Mouse (Mus musculus) heart, embryonic 13.5 days (tissue): ENCODE results near the gene Mst1. TPM values are rescaled to one million over a fixed set of nuclear protein-coding genes. Genes with fewer than 3 reads are reported as not detected.

ENCODE experiments used
- ATAC-seq: fragments of 200-750 bp; cut with Nextera tagmentation; 2 replicates; pipeline ENCODE4 v1.8.0; 2017; ENCODE audit warnings: moderate TSS enrichment; ENCODE audit not compliant: insufficient number of reproducible peaks, low FRiP score, low TSS enrichment; ENCODE audit errors: extremely low read depth
- H3K27ac ChIP-seq: fragments of 300-500 bp; sonication (generic); replicated peaks from 2 replicates; pipeline ENCODE4 v1.5.1; 2015; ENCODE audit warnings: moderate library complexity, mild to moderate bottlenecking, inconsistent platforms
- H3K27me3 ChIP-seq: fragments of 300-500 bp; sonication (generic); replicated peaks from 2 replicates; pipeline ENCODE4 v1.6.1; 2015; ENCODE audit warnings: mild to moderate bottlenecking, inconsistent platforms
- H3K36me3 ChIP-seq: fragments of 300-500 bp; sonication (generic); 2 replicates; pipeline ENCODE4 v1.6.1; 2015; ENCODE audit warnings: mild to moderate bottlenecking, inconsistent platforms
- H3K4me1 ChIP-seq: fragments of 300-500 bp; sonication (generic); 2 replicates; pipeline ENCODE4 v1.6.1; 2015; ENCODE audit warnings: inconsistent platforms
- H3K4me2 ChIP-seq: fragments of 300-500 bp; sonication (generic); 2 replicates; pipeline ENCODE4 v1.6.1; 2015; ENCODE audit warnings: inconsistent platforms, mild to moderate bottlenecking, moderate library complexity
- H3K4me3 ChIP-seq: fragments of 300-500 bp; sonication (generic); 2 replicates; pipeline ENCODE4 v1.5.1; 2015; ENCODE audit warnings: moderate library complexity, mild to moderate bottlenecking, inconsistent platforms
- H3K9ac ChIP-seq: fragments of 300-500 bp; sonication (generic); 2 replicates; pipeline ENCODE4 v1.6.1; 2015; ENCODE audit warnings: inconsistent platforms, mild to moderate bottlenecking, moderate library complexity
- H3K9me3 ChIP-seq: fragments of 300-500 bp; sonication (generic); 2 replicates; pipeline ENCODE4 v1.6.1; 2016; ENCODE audit warnings: inconsistent platforms
- WGBS: fragments of 180-500 bp; shearing (Covaris S2); methylation state at CpG from one replicate; pipeline ENCODE4 v1.1.7; 2015; ENCODE audit warnings: mixed read lengths; 5-methylcytosine and 5-hydroxymethylcytosine counted together
- polyA plus RNA-seq: library from polyadenylated mRNA; unstranded; fragments of >200 nt; fragmentation: Nextera tagmentation; extraction: Ambion mirVana; gene quantifications from 2 replicates; pipeline ENCODE4 v1.2.1, GENCODE M21; 2015

Mst1 gene
- polyA plus RNA-seq, result 0.20 and 0.59 TPM in 2 replicates

- peaks cover 46% of the 10 kb centered on the region for H3K4me1 ChIP-seq
- no peak for ATAC-seq
- peaks cover 45% of the 10 kb centered on the region for H3K27me3 ChIP-seq
- H3K9ac ChIP-seq, result peak within 1 kb of the TSS; percentile 98
- 69% methylated on average over 5 of the region's 5 CpGs for WGBS
- H3K4me2 ChIP-seq, result peak within 1 kb of the TSS; percentile 90
- H3K4me3 ChIP-seq, result peak within 1 kb of the TSS; percentile 95
- H3K9me3 ChIP-seq, result no peaks in the 10 kb centered on the region
- peaks cover 22% of the 10 kb centered on the region for H3K36me3 ChIP-seq
- H3K27ac ChIP-seq, result peak within 1 kb of the TSS; percentile 74
Measured at GRCm38 (mm10) chr9:108080168-108080567, at the start of gene Mst1. Mst1 (plus strand) TSS chr9:108080436.

- H3K27me3 ChIP-seq, result no peaks in the 10 kb centered on the region
- peaks cover 4% of the 10 kb centered on the region; the same call in 1 of the 2 replicates for H3K9me3 ChIP-seq
- 86% methylated on average over 5 of the region's 5 CpGs for WGBS
- H3K4me2 ChIP-seq, result no peak overlapping the region
- no peak overlapping the region for H3K4me3 ChIP-seq
- no peak for ATAC-seq
- H3K27ac ChIP-seq, result no peak overlapping the region
- no peaks in the 10 kb centered on the region for H3K4me1 ChIP-seq
- H3K9ac ChIP-seq, result no peak overlapping the region
- peaks cover 63% of the 10 kb centered on the region for H3K36me3 ChIP-seq
Measured at GRCm38 (mm10) chr9:108032126-108032525, 48.1 kb upstream of the Mst1 start.

- no peak for ATAC-seq
- H3K27ac ChIP-seq, result no peak overlapping the region
- 96% methylated on average over 2 of the region's 2 CpGs for WGBS
- H3K36me3 ChIP-seq, result peaks cover 71% of the 10 kb centered on the region
- H3K4me1 ChIP-seq, result no peaks in the 10 kb centered on the region
- no peak overlapping the region for H3K4me3 ChIP-seq
- H3K4me2 ChIP-seq, result no peak overlapping the region
- no peaks in the 10 kb centered on the region for H3K9me3 ChIP-seq
- H3K9ac ChIP-seq, result no peak overlapping the region
- H3K27me3 ChIP-seq, result no peaks in the 10 kb centered on the region
Measured at GRCm38 (mm10) chr9:108035331-108036156, 44.7 kb upstream of the Mst1 start.

- Histone ChIP-seq H3K9ac (no peak overlapping the region), H3K9me3 (no peaks in the 10 kb centered on the region), H3K27me3 (no peaks in the 10 kb centered on the region), H3K4me1 (peaks cover 24% of the 10 kb centered on the region), H3K27ac (no peak overlapping the region), H3K4me3 (no peak overlapping the region), H3K4me2 (no peak overlapping the region), H3K36me3 (peaks cover 68% of the 10 kb centered on the region)
- WGBS, result 98% methylated on average over 8 of the region's 8 CpGs
- no peak for ATAC-seq
Measured at GRCm38 (mm10) chr9:108044751-108045492, 35.3 kb upstream of the Mst1 start.

GRCm38 (mm10) chr9:108046582-108046981 lies 33.7 kb upstream of the Mst1 start:
- Histone ChIP-seq H3K36me3 (peaks cover 68% of the 10 kb centered on the region), H3K4me3 (no peak overlapping the region), H3K4me1 (peaks cover 34% of the 10 kb centered on the region), H3K27me3 (no peaks in the 10 kb centered on the region), H3K27ac (no peak overlapping the region), H3K4me2 (no peak overlapping the region), H3K9me3 (no peaks in the 10 kb centered on the region), H3K9ac (peak overlapping the region; percentile 81; the same call in 1 of the 2 replicates)
- WGBS, result 87% methylated on average over 4 of the region's 4 CpGs
- no peak for ATAC-seq

- Histone ChIP-seq H3K9ac (peak overlapping the region; percentile 81), H3K4me1 (peaks cover 40% of the 10 kb centered on the region)
Measured at GRCm38 (mm10) chr9:108047601-108048565, 32.4 kb upstream of the Mst1 start.

GRCm38 (mm10) chr9:108048566-108048955 lies 31.7 kb upstream of the Mst1 start:
- ATAC-seq, result peak; percentile 5; the same call in 1 of the 2 replicates
- WGBS, result 1% methylated on average over 19 of the region's 19 CpGs
- Histone ChIP-seq H3K27ac (peak overlapping the region; percentile 79), H3K9ac (peak overlapping the region; percentile 81), H3K4me2 (peak overlapping the region; percentile 97), H3K36me3 (peaks cover 62% of the 10 kb centered on the region), H3K27me3 (no peaks in the 10 kb centered on the region), H3K4me3 (peak overlapping the region; percentile 94), H3K4me1 (peaks cover 47% of the 10 kb centered on the region), H3K9me3 (no peaks in the 10 kb centered on the region)

More at GRCm38 (mm10) chr9:108047601-108048565, 32.4 kb upstream of the Mst1 start:
- Histone ChIP-seq H3K4me3 (peak overlapping the region; percentile 94), H3K4me2 (peak overlapping the region; percentile 97), H3K27me3 (no peaks in the 10 kb centered on the region), H3K9me3 (no peaks in the 10 kb centered on the region), H3K27ac (peak overlapping the region; percentile 79), H3K36me3 (peaks cover 65% of the 10 kb centered on the region)
- 27% methylated on average over 17 of the region's 17 CpGs for WGBS
- no peak for ATAC-seq

GRCm38 (mm10) chr9:108049016-108049455 lies 31.2 kb upstream of the Mst1 start, which contains the start of gene Gmppb:
Gmppb (plus strand) TSS chr9:108049242.
- peaks cover 48% of the 10 kb centered on the region for H3K4me1 ChIP-seq

GRCm38 (mm10) chr9:108049561-108050251 lies 30.5 kb upstream of the Mst1 start:
- Histone ChIP-seq H3K4me3 (peak overlapping the region; percentile 94), H3K4me1 (peaks cover 48% of the 10 kb centered on the region), H3K36me3 (peaks cover 66% of the 10 kb centered on the region), H3K9me3 (no peaks in the 10 kb centered on the region), H3K27ac (peak overlapping the region; percentile 73), H3K4me2 (peak overlapping the region; percentile 97), H3K9ac (peak overlapping the region; percentile 92), H3K27me3 (no peaks in the 10 kb centered on the region)
- ATAC-seq, result no peak
- WGBS, result 35% methylated on average over 15 of the region's 15 CpGs

More at GRCm38 (mm10) chr9:108049016-108049455, 31.2 kb upstream of the Mst1 start, which contains the start of gene Gmppb:
- peak within 1 kb of the TSS; percentile 92 for H3K9ac ChIP-seq
- H3K4me3 ChIP-seq, result peak within 1 kb of the TSS; percentile 94
- ATAC-seq, result peak; percentile 90
- no peaks in the 10 kb centered on the region for H3K9me3 ChIP-seq
- H3K36me3 ChIP-seq, result peaks cover 63% of the 10 kb centered on the region
- H3K27me3 ChIP-seq, result no peaks in the 10 kb centered on the region
- H3K27ac ChIP-seq, result peak within 1 kb of the TSS; percentile 79
- under 1% methylated on average over 39 of the region's 39 CpGs for WGBS
- peak within 1 kb of the TSS; percentile 97 for H3K4me2 ChIP-seq
